Mouse (Mus musculus): ENCODE results near the gene Creb3l2. TPM values are rescaled to one million over a fixed set of nuclear protein-coding genes. Genes with fewer than 3 reads are reported as not detected.

Gene Creb3l2
- polyA plus RNA-seq, 1 experiment from 2014 or later: 3.2 TPM

GRCm38 (mm10) chr6:37286134-37286533 lies 155.8 kb downstream of the Creb3l2 start:
- Histone ChIP-seq H3K9me3 (ENCODE audit: control insufficient read depth, low read length) (no peaks in the 10 kb centered on the region), H3K36me3 (ENCODE audit: control insufficient read depth, insufficient read depth, low read length) (no peaks in the 10 kb centered on the region), H3K4me1 (ENCODE audit: control insufficient read depth, insufficient read depth, low read length) (0 out of 2 replicates have a peak, but pooled peaks cover 3% of the 10 kb centered on the region), H3K27me3 (ENCODE audit: control insufficient read depth, insufficient read depth, low read length) (no peaks in the 10 kb centered on the region), H3K9ac (replicated peaks; ENCODE audit: low read length) (no peak overlapping the region), H3K4me2 (ENCODE audit: low read length) (no peak overlapping the region), H3K27ac (replicated peaks; ENCODE audit: low read depth, low read length) (no peak overlapping the region), H3K4me3 (replicated peaks; ENCODE audit: low read depth, low read length) (no peak overlapping the region)
- ATAC-seq (ENCODE audit: low FRiP score, low TSS enrichment) (no peak), DNase-seq (no peak)
- 93% methylated on average over 4 of the region's 4 CpGs for WGBS

DNA sequence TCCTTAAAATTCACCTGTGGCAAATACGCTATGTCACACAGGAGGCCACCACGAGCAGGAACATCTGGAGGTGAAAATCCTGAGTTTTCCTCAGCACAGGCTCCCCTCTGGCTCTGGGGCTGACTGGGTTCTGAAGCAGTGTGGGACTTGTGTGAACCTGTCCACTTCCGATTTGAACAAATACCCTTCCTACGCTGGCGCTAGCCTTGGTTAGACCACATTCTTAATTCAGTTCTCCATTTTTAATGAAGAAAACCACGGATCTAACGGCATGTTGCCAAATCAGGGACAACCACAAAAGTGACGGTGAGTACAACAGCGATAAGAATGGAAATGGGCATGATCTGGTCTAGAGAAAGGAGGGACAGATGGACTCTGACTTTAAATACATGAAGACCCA lies 157.1 kb downstream of the Creb3l2 start:
- Histone ChIP-seq H3K27ac (replicated peaks; ENCODE audit: low read depth, low read length) (no peak overlapping the region), H3K27me3 (ENCODE audit: control insufficient read depth, insufficient read depth, low read length) (no peaks in the 10 kb centered on the region), H3K9me3 (ENCODE audit: control insufficient read depth, low read length) (no peaks in the 10 kb centered on the region), H3K9ac (replicated peaks; ENCODE audit: low read length) (no peak overlapping the region), H3K36me3 (ENCODE audit: control insufficient read depth, insufficient read depth, low read length) (no peaks in the 10 kb centered on the region), H3K4me2 (ENCODE audit: low read length) (no peak overlapping the region), H3K4me3 (replicated peaks; ENCODE audit: low read depth, low read length) (no peak overlapping the region), H3K4me1 (ENCODE audit: control insufficient read depth, insufficient read depth, low read length) (0 out of 2 replicates have a peak, but pooled peaks cover 4% of the 10 kb centered on the region)
- 93% methylated on average over 9 of the region's 9 CpGs for WGBS
- DNase-seq (no peak), ATAC-seq (ENCODE audit: low FRiP score, low TSS enrichment) (no peak)

DNA sequence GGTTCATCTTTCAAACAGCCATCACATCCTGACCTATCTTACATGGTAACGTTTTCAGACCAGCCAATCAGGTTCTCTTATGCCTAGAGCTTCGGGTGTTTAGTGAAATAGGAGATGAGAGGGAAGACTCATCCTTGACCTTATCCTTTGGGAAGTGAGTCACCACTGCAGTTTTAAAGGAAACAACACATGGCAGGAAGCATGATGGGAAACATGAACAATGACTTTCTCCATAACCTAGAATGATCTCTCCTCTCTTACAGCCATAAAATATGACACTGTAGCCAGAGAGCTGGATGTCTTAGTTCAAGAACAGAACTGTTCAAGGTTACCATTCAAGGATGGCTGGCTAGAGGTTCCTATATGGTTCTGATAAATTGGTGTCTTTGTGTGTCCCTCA lies 158.6 kb downstream of the Creb3l2 start:
- Histone ChIP-seq H3K4me1 (ENCODE audit: control insufficient read depth, insufficient read depth, low read length) (0 out of 2 replicates have a peak, but pooled peaks cover 4% of the 10 kb centered on the region), H3K9me3 (ENCODE audit: control insufficient read depth, low read length) (no peaks in the 10 kb centered on the region), H3K4me3 (replicated peaks; ENCODE audit: low read depth, low read length) (no peak overlapping the region), H3K4me2 (ENCODE audit: low read length) (no peak overlapping the region), H3K27me3 (ENCODE audit: control insufficient read depth, insufficient read depth, low read length) (no peaks in the 10 kb centered on the region), H3K36me3 (ENCODE audit: control insufficient read depth, insufficient read depth, low read length) (no peaks in the 10 kb centered on the region), H3K27ac (replicated peaks; ENCODE audit: low read depth, low read length) (no peak overlapping the region), H3K9ac (replicated peaks; ENCODE audit: low read length) (no peak overlapping the region)
- DNase-seq (no peak), ATAC-seq (ENCODE audit: low FRiP score, low TSS enrichment) (no peak)
- 85% methylated on average over 2 of the region's 2 CpGs for WGBS

DNA sequence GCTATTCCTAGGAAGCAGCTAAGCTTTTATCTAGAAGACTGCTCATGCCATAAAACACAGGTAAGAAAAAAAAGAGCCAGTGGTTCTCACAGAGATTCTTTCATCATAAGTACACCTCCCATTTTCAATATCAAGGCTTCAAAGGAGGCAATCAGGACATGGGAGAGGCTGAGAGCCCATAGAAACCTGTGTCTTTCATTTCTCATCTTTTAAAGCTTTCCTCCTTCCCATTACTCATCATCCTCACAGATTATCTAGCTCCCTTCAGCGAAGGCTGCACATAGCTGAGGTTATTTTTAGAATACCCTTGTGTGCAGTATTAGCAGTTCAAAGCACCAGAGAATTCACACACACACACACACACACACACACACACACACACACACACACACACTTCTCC lies 159.3 kb downstream of the Creb3l2 start:
- Histone ChIP-seq H3K9me3 (ENCODE audit: control insufficient read depth, low read length) (no peaks in the 10 kb centered on the region), H3K36me3 (ENCODE audit: control insufficient read depth, insufficient read depth, low read length) (no peaks in the 10 kb centered on the region), H3K9ac (replicated peaks; ENCODE audit: low read length) (no peak overlapping the region), H3K27me3 (ENCODE audit: control insufficient read depth, insufficient read depth, low read length) (no peaks in the 10 kb centered on the region), H3K27ac (replicated peaks; ENCODE audit: low read depth, low read length) (no peak overlapping the region), H3K4me2 (ENCODE audit: low read length) (no peak overlapping the region), H3K4me1 (ENCODE audit: control insufficient read depth, insufficient read depth, low read length) (0 out of 2 replicates have a peak, but pooled peaks cover 4% of the 10 kb centered on the region), H3K4me3 (replicated peaks; ENCODE audit: low read depth, low read length) (no peak overlapping the region)
- DNase-seq: no peak
- WGBS: 64% methylated on average over 1 of the region's 1 CpGs
- ATAC-seq (ENCODE audit: low FRiP score, low TSS enrichment): no peak

Other genes starting within 250 kb of the Creb3l2 start
- gene Dgki, start 142.0 kb downstream of the Creb3l2 start, polyA plus RNA-seq (2014; fragmentation: Nextera tagmentation; extraction: Ambion mirVana): 7.6 and 9.2 TPM in 2 replicates
- not detected in 2 replicates for gene Akr1d1, start 88.0 kb upstream of the Creb3l2 start, polyA plus RNA-seq (2014; fragmentation: Nextera tagmentation; extraction: Ambion mirVana)

Data from midbrain, embryonic 14.5 days (tissue).